12 mouse cellular contexts compared by ENCODE assay signal in the genomic region with DNA sequence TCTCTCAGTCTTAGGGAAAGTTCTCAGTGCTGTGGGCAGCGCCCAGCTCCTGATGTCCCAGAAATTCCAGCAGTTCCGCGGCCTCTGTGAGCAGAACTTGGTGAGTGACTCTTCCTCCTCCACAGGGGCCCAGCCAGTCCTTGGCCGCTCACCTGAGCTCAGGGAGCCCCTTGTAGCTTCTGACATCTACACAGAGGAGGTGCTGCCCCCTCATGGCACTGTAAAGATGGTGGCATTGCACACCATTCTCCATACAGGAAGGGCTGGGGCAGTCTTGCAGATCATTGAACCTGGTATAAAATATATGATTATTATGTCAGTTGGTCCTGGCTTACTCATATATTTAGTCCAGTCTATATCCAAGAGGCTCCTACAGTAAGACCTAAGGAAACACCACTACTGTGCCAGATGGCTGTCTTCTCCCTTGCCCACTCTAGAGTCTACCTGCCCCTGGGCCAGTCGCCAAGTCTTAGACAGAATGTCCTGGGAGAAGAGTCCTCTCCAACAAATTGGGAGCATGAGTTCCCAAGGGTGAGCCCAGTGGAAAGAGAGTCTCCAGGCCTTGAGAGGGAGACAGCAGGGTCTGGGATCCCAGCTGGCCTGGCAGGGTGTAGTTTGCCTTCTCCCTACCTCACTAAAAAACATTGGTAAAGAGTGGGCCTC. TPM values are rescaled to one million over a fixed set of nuclear protein-coding genes. Genes with fewer than 3 reads are reported as not detected.
DNase-seq lines count a peak whose midpoint lies in the region; ATAC-seq and TF ChIP-seq lines count a peak whose summit lies in the region.
"Had no signal": no experiment of that assay in that cellular context is flagged by ENCODE, and none has a peak within 500 bp of the region (broad histone marks: within the 10 kb centered on the region; RNA-seq: fewer than 3 reads in every experiment).

No protein-coding gene starts in this region.

- peaks cover 19% of the 10 kb centered on the region for H3K9me3 ChIP-seq in heart, embryonic 12.5 days (replicated peaks)
- peaks cover 3% of the 10 kb centered on the region; the same call in 1 of the 2 replicates for H3K9me3 ChIP-seq in heart, embryonic 11.5 days (replicated peaks; ENCODE audit: control insufficient read depth, low read length)
- H3K9me3 ChIP-seq in lung, embryonic 14.5 days (ENCODE audit: low read depth, low read length), result no peaks in the 10 kb centered on the region
- H3K9me3 ChIP-seq: heart, embryonic 13.5 days had no signal

- ATAC-seq in heart, embryonic 12.5 days (ENCODE audit: insufficient number of reproducible peaks, low FRiP score), result no peak
- ATAC-seq in heart, embryonic 11.5 days (replicated peaks; ENCODE audit: insufficient number of reproducible peaks, low FRiP score, low TSS enrichment), result no peak
- ATAC-seq in lung, embryonic 14.5 days (ENCODE audit: insufficient read depth), result no peak
- ATAC-seq: forebrain, embryonic 14.5 days; inflammation-experienced regulatory T-cells, adult 6 months had no signal

- no peaks in the 10 kb centered on the region for H3K27me3 ChIP-seq in heart, embryonic 12.5 days (replicated peaks)
- H3K27me3 ChIP-seq in heart, embryonic 11.5 days (ENCODE audit: control insufficient read depth, insufficient read depth, low read length), result no peaks in the 10 kb centered on the region
- H3K27me3 ChIP-seq in lung, embryonic 14.5 days (ENCODE audit: insufficient read depth, low read length), result no peaks in the 10 kb centered on the region
- H3K27me3 ChIP-seq: heart, embryonic 13.5 days had no signal

- 0 out of 2 replicates have a peak overlapping the region, but pooled peaks have one; percentile 3 for H3K9ac ChIP-seq in heart, embryonic 12.5 days
- H3K9ac ChIP-seq in heart, embryonic 11.5 days (ENCODE audit: low read depth, low read length), result no peak overlapping the region
- no peak overlapping the region for H3K9ac ChIP-seq in lung, embryonic 14.5 days
- H3K9ac ChIP-seq: heart, embryonic 13.5 days had no signal

- no peak overlapping the region for H3K27ac ChIP-seq in heart, embryonic 12.5 days (ENCODE audit: poor library complexity, severe bottlenecking)
- no peak overlapping the region for H3K27ac ChIP-seq in heart, embryonic 11.5 days (ENCODE audit: low read depth, low read length)
- H3K27ac ChIP-seq in lung, embryonic 14.5 days (ENCODE audit: low read depth), result no peak overlapping the region
- H3K27ac ChIP-seq: heart, embryonic 13.5 days had no signal

- H3K4me3 ChIP-seq in heart, embryonic 12.5 days, result no peak overlapping the region
- no peak overlapping the region for H3K4me3 ChIP-seq in heart, embryonic 11.5 days (ENCODE audit: low read depth, low read length)
- no peak overlapping the region for H3K4me3 ChIP-seq in lung, embryonic 14.5 days (ENCODE audit: low read depth, low read length)
- H3K4me3 ChIP-seq: heart, embryonic 13.5 days had no signal

- 82% methylated on average over 5 of the region's 5 CpGs for WGBS in heart, embryonic 12.5 days
- 80% methylated on average over 5 of the region's 5 CpGs for WGBS in heart, embryonic 11.5 days (ENCODE audit: insufficient replicate concordance)
- WGBS in lung, embryonic 14.5 days, result 71% methylated on average over 5 of the region's 5 CpGs

- H3K36me3 ChIP-seq in heart, embryonic 12.5 days, result peaks cover 86% of the 10 kb centered on the region
- peaks cover 52% of the 10 kb centered on the region for H3K36me3 ChIP-seq in heart, embryonic 11.5 days (ENCODE audit: control insufficient read depth, insufficient read depth, low read length)
- H3K36me3 ChIP-seq in lung, embryonic 14.5 days (ENCODE audit: insufficient read depth), result peaks cover 84% of the 10 kb centered on the region

- peaks cover 22% of the 10 kb centered on the region for H3K4me1 ChIP-seq in heart, embryonic 12.5 days (replicated peaks)
- no peaks in the 10 kb centered on the region; the same call in 1 of the 2 replicates for H3K4me1 ChIP-seq in heart, embryonic 11.5 days (ENCODE audit: control insufficient read depth, insufficient read depth, low read length)
- H3K4me1 ChIP-seq in lung, embryonic 14.5 days (ENCODE audit: insufficient read depth), result no peaks in the 10 kb centered on the region

- no peak for DNase-seq in lung, embryonic 14.5 days
- DNase-seq in lung, postnatal 4 days, result no peak
- DNase-seq in cerebellum, postnatal 25 days, result peak; percentile 49 to 70
- peak; percentile 34 for DNase-seq in thymus, postnatal 14 days
- DNase-seq in frontal cortex, postnatal 14 days (ENCODE audit: low spot score in 2 of 2), result no peak
- DNase-seq: embryo, embryonic 11 days; right cerebral cortex, postnatal 14 days had no signal

- peak; percentile 45 for TF ChIP-seq CTCF in lung, embryonic 14.5 days (IDR thresholded peaks at IDR 0.05; ENCODE audit: low read depth)

- H3K4me2 ChIP-seq in heart, embryonic 12.5 days, result no peak overlapping the region
- H3K4me2 ChIP-seq in heart, embryonic 11.5 days, result no peak overlapping the region
- H3K4me2 ChIP-seq in lung, embryonic 14.5 days, result no peak overlapping the region
- H3K4me2 ChIP-seq: heart, embryonic 13.5 days had no signal

RNA-seq across cellular contexts. Expression of gene Myl9, which starts 14.2 kb away (rescaled TPM):
- 1,723 and 1,724 TPM in 2 replicates for polyA plus RNA-seq in heart, embryonic 12.5 days (2016; fragmentation: Nextera tagmentation; extraction: Ambion mirVana)
- 2,229 and 2,268 TPM in 2 replicates for polyA plus RNA-seq in heart, embryonic 11.5 days (2014; fragmentation: Nextera tagmentation; extraction: Ambion mirVana)
- 397 and 446 TPM in 2 replicates for polyA plus RNA-seq in lung, embryonic 14.5 days (2014; fragmentation: Nextera tagmentation; extraction: Ambion mirVana)
- polyA plus RNA-seq: inflammation-experienced regulatory T-cells, adult 6 months had no signal

Comparison
In these comparisons a context has a peak if more than half of its experiments do, and no peak if none do; other contexts are left out.
1. DNase-seq: peak in cerebellum, postnatal 25 days (2 of 2) and thymus, postnatal 14 days (single experiment); none in lung, embryonic 14.5 days (single experiment), lung, postnatal 4 days (0 of 2) and frontal cortex, postnatal 14 days (0 of 2).